Mouse (Mus musculus) cerebellum, adult 2 months (tissue): ENCODE results near the gene Crlf1. TPM values are rescaled to one million over a fixed set of nuclear protein-coding genes. Genes with fewer than 3 reads are reported as not detected.

Experiments
- DNase-seq, 2 experiments: peaks; one replicate each; pipeline ENCODE4 v3.0.0; 2021
- H3K27ac ChIP-seq: fragments of 200-500 bp; 2 replicates; pipeline ENCODE4 v1.5.1; 2012; ENCODE audit warnings: low read length, control low read depth, inconsistent platforms; ENCODE audit not compliant: insufficient read depth
- H3K27me3 ChIP-seq: fragments of 200-500 bp; 2 replicates; pipeline ENCODE4 v1.6.1; 2012; ENCODE audit warnings: inconsistent platforms, mild to moderate bottlenecking, low read length, moderate library complexity; ENCODE audit not compliant: control insufficient read depth, insufficient read depth
- H3K4me1 ChIP-seq: fragments of 200-500 bp; 2 replicates; pipeline ENCODE4 v1.6.1; 2011; ENCODE audit warnings: low read length; ENCODE audit not compliant: control insufficient read depth, insufficient read depth
- H3K4me3 ChIP-seq: fragments of 200-500 bp; replicated peaks from 2 replicates; pipeline ENCODE3; 2011; ENCODE audit warnings: mild to moderate bottlenecking, low read depth, low read length, control low read depth; ENCODE audit not compliant: insufficient read depth
- CTCF ChIP-seq: fragments of 200-500 bp; IDR thresholded peaks from 2 replicates; pipeline ENCODE4 v1.5.1; 2011; ENCODE audit warnings: low read depth, mild to moderate bottlenecking, control low read depth, low read length, moderate library complexity, borderline replicate concordance; ENCODE audit not compliant: insufficient read depth
- POLR2A ChIP-seq: fragments of 200-500 bp; IDR thresholded peaks from 2 replicates; pipeline ENCODE4 v1.6.1; 2011; ENCODE audit warnings: low read length, control low read depth, borderline replicate concordance; ENCODE audit not compliant: insufficient read depth
- WGBS: fragments of 180-500 bp; shearing (Covaris S2); methylation state at CpG from one replicate; pipeline ENCODE4 v1.1.7; 2018; 5-methylcytosine and 5-hydroxymethylcytosine counted together
- polyA plus RNA-seq: library from polyadenylated mRNA; depleted of rRNA; stranded (reverse); fragments of >200 nt; gene quantifications from 2 replicates; pipeline ENCODE4 v1.2.3, GENCODE M21; 2012

Gene Crlf1
- polyA plus RNA-seq, 1 experiment, result 4.0 TPM

GRCm38 (mm10) chr8:70469938-70470337 lies 23.0 kb upstream of the Crlf1 start:
- no peaks in the 10 kb centered on the region for H3K27me3 ChIP-seq
- peaks cover 50% of the 10 kb centered on the region for H3K4me1 ChIP-seq
- H3K4me3 ChIP-seq, result no peak overlapping the region
- TF ChIP-seq CTCF (no peak), POLR2A (no peak)
- peak overlapping the region; percentile 42 for H3K27ac ChIP-seq
- no peak for DNase-seq
- 7% methylated on average over 2 of the region's 2 CpGs for WGBS

- Histone ChIP-seq H3K4me1 (peaks cover 38% of the 10 kb centered on the region), H3K4me3 (no peak overlapping the region), H3K27me3 (no peaks in the 10 kb centered on the region), H3K27ac (no peak overlapping the region)
- TF ChIP-seq CTCF (no peak), POLR2A (no peak)
- DNase-seq, result peak; percentile 66 to 79
- 35% methylated on average over 7 of the region's 7 CpGs for WGBS
Measured at GRCm38 (mm10) chr8:70471856-70472255, 21.1 kb upstream of the Crlf1 start.

- Histone ChIP-seq H3K4me3 (peak within 1 kb of the TSS; percentile 78), H3K4me1 (peaks cover 19% of the 10 kb centered on the region), H3K27ac (peak within 1 kb of the TSS; percentile 75), H3K27me3 (no peaks in the 10 kb centered on the region)
- DNase-seq, result peak; percentile 95 to 97
- WGBS, result under 1% methylated on average over 53 of the region's 53 CpGs
- TF ChIP-seq POLR2A (peak; percentile 51; the same call in 1 of the 2 replicates), CTCF (no peak)
Measured at GRCm38 (mm10) chr8:70476333-70477268, 16.4 kb upstream of the Crlf1 start, which contains the start of gene Klhl26. Klhl26 (minus strand) TSS chr8:70476968.

- Histone ChIP-seq H3K4me1 (peaks cover 16% of the 10 kb centered on the region), H3K27me3 (no peaks in the 10 kb centered on the region), H3K27ac (no peak overlapping the region; the same call in 1 of the 2 replicates), H3K4me3 (peak overlapping the region; percentile 78)
- peak in 1 of 2 experiments; percentile 47 for DNase-seq
- TF ChIP-seq POLR2A (no peak), CTCF (no peak)
- WGBS, result 5% methylated on average over 21 of the region's 21 CpGs
Measured at GRCm38 (mm10) chr8:70477269-70477982, 15.5 kb upstream of the Crlf1 start.

GRCm38 (mm10) chr8:70481908-70482307 lies 11.1 kb upstream of the Crlf1 start:
- no peaks in the 10 kb centered on the region for H3K27me3 ChIP-seq

GRCm38 (mm10) chr8:70482943-70483342 lies 10.0 kb upstream of the Crlf1 start:
- Histone ChIP-seq H3K4me3 (no peak overlapping the region), H3K27ac (no peak overlapping the region), H3K27me3 (no peaks in the 10 kb centered on the region), H3K4me1 (peaks cover 23% of the 10 kb centered on the region; the same call in 1 of the 2 replicates)
- TF ChIP-seq CTCF (no peak), POLR2A (no peak)
- no peak for DNase-seq
- 68% methylated on average over 2 of the region's 2 CpGs for WGBS

More at GRCm38 (mm10) chr8:70481908-70482307, 11.1 kb upstream of the Crlf1 start:
- DNase-seq, result no peak
- TF ChIP-seq CTCF, result no peak
- no peak for TF ChIP-seq POLR2A
- peaks cover 30% of the 10 kb centered on the region for H3K4me1 ChIP-seq
- no peak overlapping the region for H3K27ac ChIP-seq
- H3K4me3 ChIP-seq, result no peak overlapping the region
- WGBS, result 61% methylated on average over 3 of the region's 3 CpGs

GRCm38 (mm10) chr8:70486191-70486681 lies 6.7 kb upstream of the Crlf1 start:
- Histone ChIP-seq H3K27ac (peak overlapping the region; percentile 92), H3K27me3 (no peaks in the 10 kb centered on the region), H3K4me3 (peak overlapping the region; percentile 84), H3K4me1 (peaks cover 29% of the 10 kb centered on the region)
- peak; percentile 78 to 82 for DNase-seq
- WGBS, result 9% methylated on average over 7 of the region's 7 CpGs
- TF ChIP-seq POLR2A, result 0 out of 2 replicates have a peak, but pooled peaks have one; percentile 18
- no peak for TF ChIP-seq CTCF
